Comparison of ENCODE assay signal across 19 mouse cellular contexts in genomic region chr5:118033740-118034139, GRCm38 (mm10). TPM values are rescaled to one million over a fixed set of nuclear protein-coding genes. Genes with fewer than 3 reads are reported as not detected.
DNase-seq lines count a peak whose midpoint lies in the region; ATAC-seq lines count a peak whose summit lies in the region.
"Had no signal": no experiment of that assay in that cellular context is flagged by ENCODE, and none has a peak within 500 bp of the region (broad histone marks: within the 10 kb centered on the region; RNA-seq: fewer than 3 reads in every experiment).

No protein-coding gene starts in this region.

- peaks cover 17% of the 10 kb centered on the region for H3K27me3 ChIP-seq in heart, embryonic 14.5 days (ENCODE audit: control insufficient read depth, insufficient read depth, low read length)

- DNase-seq in cerebellum, adult 9-10 months, result peak; percentile 51
- no peak for DNase-seq in cerebellum, adult 18-20 months
- DNase-seq in heart, adult 9 months (ENCODE audit: low spot score in 2 of 2), result no peak
- peak; percentile 83 for DNase-seq in adrenal gland, adult 2 months
- DNase-seq in left cerebral cortex, adult 8-10 months (ENCODE audit: low spot score in 2 of 2), result no peak
- DNase-seq: B cell, adult 2 months; kidney, adult 18-20 months; kidney, postnatal 4 days; lung, adult 18-20 months; lung, postnatal 10 days had no signal

- no peak for ATAC-seq in heart, embryonic 14.5 days (ENCODE audit: insufficient number of reproducible peaks, insufficient read depth, low FRiP score, low read depth)
- ATAC-seq in erythroblast, adult 5-6 weeks (replicated peaks; ENCODE audit: low FRiP score, poor library complexity, severe bottlenecking), result no peak
- ATAC-seq: liver, embryonic 12.5 days had no signal

- H3K4me3 ChIP-seq in heart, embryonic 14.5 days (ENCODE audit: control insufficient read depth in 1 of 2, insufficient read depth in 1 of 2, low read depth in 1 of 2, low read length in 2 of 2), result no peak overlapping the region
- H3K4me3 ChIP-seq: embryonic facial prominence, embryonic 12.5 days; erythroblast, embryonic 14.5 days; forebrain, embryonic 12.5 days; hindbrain, embryonic 12.5 days; limb, embryonic 13.5 days; liver, embryonic 12.5 days; midbrain, embryonic 12.5 days had no signal

- H3K9me3 ChIP-seq in heart, embryonic 14.5 days (ENCODE audit: control insufficient read depth, low read length), result peaks cover 8% of the 10 kb centered on the region
- H3K9me3 ChIP-seq: embryonic facial prominence, embryonic 12.5 days; hindbrain, embryonic 12.5 days had no signal

- H3K27ac ChIP-seq in heart, embryonic 14.5 days (replicated peaks in 1 of 2; ENCODE audit: control insufficient read depth in 1 of 2, insufficient read depth in 1 of 2, low read depth in 2 of 2, low read length in 2 of 2), result peak overlapping the region; percentile 38 to 67; a peak in 2 of 4 replicates
- H3K27ac ChIP-seq: embryonic facial prominence, embryonic 12.5 days; forebrain, embryonic 12.5 days; hindbrain, embryonic 12.5 days; limb, embryonic 13.5 days; liver, embryonic 12.5 days; midbrain, embryonic 12.5 days had no signal

- peaks cover 21 to 32% of the 10 kb centered on the region in 2 experiments for H3K4me1 ChIP-seq in heart, embryonic 14.5 days (ENCODE audit: control insufficient read depth in 2 of 2, insufficient read depth in 2 of 2, low read length in 2 of 2)

- peak overlapping the region; percentile 12; the same call in 1 of the 2 replicates for H3K9ac ChIP-seq in heart, embryonic 14.5 days (ENCODE audit: low read length)
- H3K9ac ChIP-seq: embryonic facial prominence, embryonic 12.5 days; forebrain, embryonic 12.5 days; hindbrain, embryonic 12.5 days; limb, embryonic 13.5 days; liver, embryonic 12.5 days; midbrain, embryonic 12.5 days had no signal

- H3K36me3 ChIP-seq in heart, embryonic 14.5 days (ENCODE audit: control insufficient read depth, insufficient read depth, low read length), result no peaks in the 10 kb centered on the region
- H3K36me3 ChIP-seq: embryonic facial prominence, embryonic 12.5 days; forebrain, embryonic 12.5 days; hindbrain, embryonic 12.5 days; limb, embryonic 13.5 days; liver, embryonic 12.5 days; midbrain, embryonic 12.5 days had no signal

- 46% methylated on average over 6 of the region's 6 CpGs for WGBS in heart, embryonic 14.5 days

- no peak overlapping the region for H3K4me2 ChIP-seq in heart, embryonic 14.5 days (ENCODE audit: low read length)
- H3K4me2 ChIP-seq: embryonic facial prominence, embryonic 12.5 days; forebrain, embryonic 12.5 days; hindbrain, embryonic 12.5 days; limb, embryonic 13.5 days; liver, embryonic 12.5 days; midbrain, embryonic 12.5 days had no signal

RNA-seq across cellular contexts. Expression of gene Tesc, which starts 6.2 kb away (rescaled TPM):
- polyA plus RNA-seq in heart, embryonic 14.5 days (2014; fragmentation: Nextera tagmentation; extraction: Ambion mirVana), result 14.5 and 16.3 TPM in 2 replicates
- 100 to 1,000 TPM; 109 to 185 TPM for total RNA-seq in adrenal gland, adult 2 months (2021)
- 737 and 1,088 TPM in 2 replicates for polyA plus RNA-seq in adrenal gland, adult 2 months (2012; rRNA removed)
- 10 to 100 TPM; 84.0 to 92.2 (median 89.0) TPM for total RNA-seq in left cerebral cortex, adult 8-10 months (2022)
- total RNA-seq in erythroblast, adult 5-6 weeks (2015; ENCODE audit: low replicate concordance), result 4.6 TPM in 1 of 2 replicates, not detected in the other
- total RNA-seq in erythroblast, adult 5-6 weeks (2017; ENCODE audit: low replicate concordance), result 0.56 and 2.6 TPM in 2 replicates

RNA-seq across cellular contexts. Expression of gene Fbxo21, which starts 57.2 kb away (rescaled TPM):
- polyA plus RNA-seq in heart, embryonic 14.5 days (2014; fragmentation: Nextera tagmentation; extraction: Ambion mirVana), result 53.8 and 54.0 TPM in 2 replicates
- 10 to 100 TPM; 52.6 to 95.2 TPM for total RNA-seq in adrenal gland, adult 2 months (2021)
- polyA plus RNA-seq in adrenal gland, adult 2 months (2012; rRNA removed), result 93.6 and 106 TPM in 2 replicates
- total RNA-seq in left cerebral cortex, adult 8-10 months (2022), result 100 to 1,000 TPM; 115 to 125 (median 123) TPM
- 1.7 TPM in 1 of 2 replicates, not detected in the other for total RNA-seq in erythroblast, adult 5-6 weeks (2015; ENCODE audit: low replicate concordance)
- total RNA-seq in erythroblast, adult 5-6 weeks (2017; ENCODE audit: low replicate concordance), result 0.98 and 2.0 TPM in 2 replicates

Comparison
In these comparisons a context has a peak if more than half of its experiments do, and no peak if none do; other contexts are left out.
1. DNase-seq: peak in cerebellum, adult 9-10 months (single experiment) and adrenal gland, adult 2 months (single experiment); none in cerebellum, adult 18-20 months (0 of 2), heart, adult 9 months (0 of 2) and left cerebral cortex, adult 8-10 months (0 of 2).
2. RNA of gene Tesc, which starts 6.2 kb away (total RNA-seq): 109 to 185 TPM in adrenal gland, adult 2 months and 84.0 to 92.2 TPM in left cerebral cortex, adult 8-10 months; 0.56 to 4.6 TPM in erythroblast, adult 5-6 weeks; every median in the first group is over 10 times any median in the second.
3. RNA of gene Fbxo21, which starts 57.2 kb away (total RNA-seq): 115 to 125 TPM in left cerebral cortex, adult 8-10 months and 52.6 to 95.2 TPM in adrenal gland, adult 2 months; 0.98 to 2.0 TPM in erythroblast, adult 5-6 weeks; every median in the first group is over 10 times any median in the second.